Mouse (Mus musculus): Measurements from ENCODE around the gene Atp8b5. TPM values are rescaled to one million over a fixed set of nuclear protein-coding genes. Genes with fewer than 3 reads are reported as not detected.

The Atp8b5 gene
- total RNA-seq, 2 experiments from 2014 or later, result 0.12 to 0.23 TPM

DNA sequence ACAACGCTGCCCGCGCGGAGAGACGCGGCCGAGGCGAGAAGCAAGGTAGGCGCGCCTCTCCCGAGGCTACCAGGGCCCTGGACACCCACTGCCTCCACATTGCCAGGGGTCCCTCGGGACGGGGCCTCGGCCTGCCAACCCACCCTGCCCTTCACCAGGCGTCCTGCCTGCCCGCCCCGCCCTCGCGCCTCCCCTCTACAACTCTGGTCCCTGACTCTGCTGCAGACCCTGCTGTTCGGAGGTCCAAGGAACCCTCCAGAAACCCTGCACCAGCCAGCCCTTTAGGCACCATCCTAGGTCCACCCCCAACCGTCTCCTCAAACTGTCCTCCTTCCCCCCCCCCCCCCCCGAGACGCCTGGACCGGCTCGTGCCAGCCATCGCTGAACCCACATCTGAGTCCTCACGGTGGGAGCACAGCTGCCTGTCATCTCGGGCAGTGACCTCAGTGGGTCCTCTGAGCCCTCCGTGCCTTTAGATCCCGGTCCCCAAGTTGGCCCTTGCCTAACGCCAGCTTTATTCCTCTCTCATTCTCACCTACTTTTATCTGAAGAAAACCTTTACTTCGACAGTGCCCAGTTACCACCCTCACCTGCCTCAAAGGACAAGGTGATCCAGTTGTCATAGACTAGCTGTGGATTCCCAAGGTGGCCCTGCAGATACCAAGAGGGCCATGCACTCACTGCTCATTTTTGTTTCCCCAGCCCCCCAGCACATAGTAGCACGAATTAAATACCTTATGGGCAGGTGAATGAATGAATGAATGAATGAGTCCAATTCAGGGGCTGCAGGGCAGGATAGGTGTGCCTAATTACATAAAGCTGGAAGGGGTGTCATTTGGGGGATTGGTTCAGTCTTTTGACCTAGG is 115.4 kb downstream of the Atp8b5 start:
- no peak for DNase-seq (ENCODE audit: extremely low spot score in 1 of 2, low spot score in 1 of 2)

DNA sequence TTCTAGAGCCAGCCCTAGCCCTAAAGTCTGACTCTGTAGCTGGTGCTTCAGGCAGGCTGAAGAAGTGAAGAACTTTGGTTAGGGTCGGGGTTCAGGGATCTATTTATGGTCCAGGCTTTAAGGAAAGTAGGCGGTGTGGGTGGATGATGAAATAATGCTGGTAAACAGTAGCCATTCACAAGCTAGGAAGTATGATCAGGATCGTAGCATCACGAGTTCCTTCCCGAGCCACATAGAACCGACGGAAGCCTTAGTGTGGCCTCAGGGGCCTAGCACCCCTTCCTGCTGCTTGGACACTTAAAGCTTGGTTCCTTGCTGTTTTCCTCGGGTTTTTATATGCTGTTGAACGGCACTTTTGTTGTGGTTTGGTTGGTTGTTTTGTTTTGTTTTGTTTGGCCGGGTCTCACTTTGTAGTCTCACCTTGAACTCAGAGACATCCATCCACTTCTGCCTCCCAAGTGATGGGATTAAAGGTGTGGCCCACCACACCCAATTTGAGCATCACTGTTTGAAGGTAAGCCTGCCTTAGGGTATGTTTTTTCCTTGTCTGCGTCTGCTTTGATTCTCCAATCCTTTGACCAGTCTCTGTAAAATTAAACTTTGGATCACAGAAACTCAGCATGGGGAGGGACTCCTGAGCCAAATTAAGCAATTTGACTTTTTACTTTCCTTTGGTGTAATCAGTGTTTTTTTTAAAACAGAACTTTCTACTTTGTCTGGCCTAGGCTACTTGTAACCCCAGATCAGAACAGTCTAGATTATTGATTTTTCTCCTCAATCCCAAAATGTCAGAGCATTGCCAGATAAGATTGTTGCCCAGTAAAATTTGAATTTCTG is 116.5 kb downstream of the Atp8b5 start:
- DNase-seq (ENCODE audit: extremely low spot score in 1 of 2, low spot score in 1 of 2), result no peak

DNA sequence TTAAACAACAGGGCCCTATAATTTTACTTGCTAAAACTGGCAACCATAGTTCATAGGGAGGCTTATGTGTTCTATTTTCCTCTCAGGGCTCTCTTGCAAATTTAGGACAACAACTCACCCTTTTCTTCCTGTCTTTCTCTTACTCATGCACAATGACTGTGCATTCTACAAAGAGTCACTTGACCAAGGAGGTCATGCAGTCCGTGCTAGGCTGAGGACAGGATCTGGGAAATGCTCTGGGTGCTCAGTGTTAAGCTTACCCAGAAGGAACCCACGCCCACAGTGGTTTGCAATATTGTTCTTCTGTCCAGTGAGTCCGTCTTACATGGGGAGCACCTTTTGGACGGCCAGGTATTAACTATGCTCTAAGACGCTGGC is 117.1 kb downstream of the Atp8b5 start:
- no peak for DNase-seq (ENCODE audit: extremely low spot score in 1 of 2, low spot score in 1 of 2)

DNA sequence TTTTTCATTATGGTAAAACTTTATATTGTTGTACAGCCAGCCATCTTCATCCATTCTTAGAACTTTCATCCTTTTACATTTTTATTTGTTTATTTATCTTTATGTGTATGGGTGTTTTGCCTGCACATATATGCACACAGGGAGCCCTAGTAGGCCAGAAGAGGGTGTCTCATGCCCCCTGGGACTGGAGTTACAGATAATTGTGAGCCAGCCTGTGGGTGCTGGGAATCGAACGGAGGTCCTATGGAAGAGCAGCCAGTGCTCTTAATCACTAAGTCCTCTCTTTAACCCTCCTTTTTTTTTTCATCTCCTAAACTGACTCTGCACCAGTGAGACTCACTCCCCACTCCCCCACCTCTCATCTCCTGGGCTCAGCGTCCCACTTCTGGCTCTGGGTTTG is 117.6 kb downstream of the Atp8b5 start:
- DNase-seq (ENCODE audit: extremely low spot score in 1 of 2, low spot score in 1 of 2), result no peak

DNA sequence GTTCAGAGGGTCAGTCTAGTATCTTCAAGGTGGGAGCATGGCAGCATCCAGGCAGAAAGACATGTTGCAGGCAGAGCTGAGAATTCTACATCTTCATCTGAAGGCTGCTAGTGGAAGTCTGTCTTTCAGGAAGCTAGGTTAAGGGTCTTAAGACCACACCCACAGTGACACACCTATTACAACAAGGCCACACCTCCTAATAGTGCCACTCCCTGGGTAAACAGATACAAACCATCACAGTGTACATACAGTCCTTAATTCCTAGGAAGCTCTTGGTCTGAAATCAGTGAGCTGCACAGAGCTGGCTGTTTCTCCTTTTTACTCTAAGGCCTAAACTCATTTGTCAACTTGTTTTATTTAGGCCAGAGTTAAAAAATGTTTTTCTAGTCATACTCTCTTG is 120.0 kb downstream of the Atp8b5 start:
- DNase-seq (ENCODE audit: extremely low spot score in 1 of 2, low spot score in 1 of 2), result no peak

DNA sequence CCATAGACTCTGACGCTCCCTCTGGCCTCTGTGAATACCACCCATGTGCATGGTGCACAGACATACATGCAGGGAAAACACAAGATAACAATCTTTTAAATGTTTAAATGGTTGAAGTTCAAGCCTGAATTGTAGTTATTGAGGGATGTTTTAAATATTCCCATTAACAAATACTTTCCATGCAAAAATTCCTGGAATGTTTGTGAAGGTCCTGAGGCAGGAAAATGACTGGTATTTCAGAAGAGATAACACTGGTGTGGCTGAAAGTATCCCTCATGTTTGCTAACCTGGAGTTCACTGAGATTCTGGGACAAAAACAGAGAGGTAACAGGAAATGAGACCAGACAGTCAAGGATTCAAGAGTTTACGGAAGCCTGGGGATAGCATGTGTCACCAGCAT is 122.4 kb downstream of the Atp8b5 start:
- DNase-seq (ENCODE audit: extremely low spot score in 1 of 2, low spot score in 1 of 2), result no peak

DNA sequence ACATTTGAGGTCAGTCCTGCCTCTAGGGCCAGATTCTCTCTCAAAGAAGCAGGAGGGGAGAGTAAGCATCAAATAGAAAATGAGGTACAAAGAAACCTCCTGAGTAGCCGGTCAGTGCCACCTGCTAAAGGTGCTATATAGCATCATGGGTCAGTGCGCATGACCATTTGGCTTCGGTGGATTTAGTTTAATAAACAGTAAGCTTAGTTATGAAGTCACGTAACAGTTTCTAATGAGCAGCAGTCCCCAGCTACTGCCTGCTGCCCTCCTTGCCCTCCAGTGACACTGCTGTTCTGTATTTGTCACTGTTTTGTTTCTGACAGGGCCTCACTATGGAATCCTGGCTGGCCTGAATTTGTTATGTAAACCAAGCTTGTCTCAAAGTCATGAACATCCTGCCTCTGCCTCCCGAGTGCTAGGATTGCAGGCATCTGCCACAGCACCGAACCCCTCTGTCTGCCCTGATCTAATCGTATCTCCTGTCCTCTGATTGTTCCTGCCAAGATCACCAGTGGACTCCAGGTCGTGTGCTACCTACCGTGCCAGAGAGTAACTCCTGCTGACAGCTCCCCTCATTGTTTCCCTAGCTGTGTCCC is 123.0 kb downstream of the Atp8b5 start:
- no peak for DNase-seq (ENCODE audit: extremely low spot score in 1 of 2, low spot score in 1 of 2)

DNA sequence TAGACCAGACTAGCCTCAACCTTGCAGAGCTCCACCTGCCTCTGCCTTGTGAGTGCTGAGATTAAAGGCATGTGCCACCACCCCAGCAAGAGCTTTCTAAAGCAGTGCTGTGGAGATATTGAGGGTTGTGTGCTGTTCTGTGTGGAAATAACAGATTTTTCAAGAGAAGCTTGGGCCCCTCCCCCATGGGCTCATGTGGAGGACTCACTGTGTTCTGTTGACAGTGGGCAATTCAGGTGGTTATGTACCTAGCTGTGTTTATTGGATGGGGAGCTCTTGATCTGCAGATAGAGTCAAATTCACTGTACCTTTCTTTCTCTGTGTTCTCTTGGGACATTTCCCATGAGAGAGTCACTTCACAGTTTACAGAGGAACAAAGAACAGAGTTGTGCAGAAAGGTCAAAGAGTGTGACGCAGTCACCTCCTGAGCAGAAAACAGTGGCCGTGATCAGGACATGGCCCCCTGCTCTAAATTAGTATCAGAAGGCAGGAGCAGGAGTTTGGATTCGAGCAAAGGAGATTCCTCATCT is 124.6 kb downstream of the Atp8b5 start:
- DNase-seq (ENCODE audit: extremely low spot score in 1 of 2, low spot score in 1 of 2), result no peak

DNA sequence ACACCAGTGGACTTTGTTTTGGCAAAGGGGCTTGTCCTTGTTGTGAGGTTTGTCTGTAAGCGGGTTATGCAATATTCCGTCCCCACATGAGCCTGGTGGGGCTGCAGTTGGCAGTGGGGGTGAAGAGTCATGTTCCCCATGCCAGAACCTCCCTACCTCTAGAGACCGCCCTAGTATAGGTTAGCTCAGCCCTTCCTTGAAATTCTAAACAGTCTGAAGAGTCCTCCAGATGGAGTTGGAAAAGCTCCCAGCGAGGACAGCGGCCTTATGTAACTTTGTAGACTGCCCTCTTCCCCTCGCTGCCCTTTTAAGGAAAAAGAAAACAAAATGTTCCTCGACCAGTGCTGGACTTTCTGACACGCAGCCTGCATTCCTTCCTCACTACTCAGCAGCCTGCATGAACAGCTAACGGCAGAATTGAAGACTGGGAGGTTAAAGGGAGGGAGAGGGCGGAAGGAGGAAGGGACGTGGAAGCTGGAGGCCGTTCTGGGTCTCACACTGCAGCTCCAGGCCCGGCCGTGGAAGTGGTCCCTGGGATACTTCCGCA is 127.5 kb downstream of the Atp8b5 start:
- DNase-seq (ENCODE audit: extremely low spot score in 1 of 2, low spot score in 1 of 2), result no peak

DNA sequence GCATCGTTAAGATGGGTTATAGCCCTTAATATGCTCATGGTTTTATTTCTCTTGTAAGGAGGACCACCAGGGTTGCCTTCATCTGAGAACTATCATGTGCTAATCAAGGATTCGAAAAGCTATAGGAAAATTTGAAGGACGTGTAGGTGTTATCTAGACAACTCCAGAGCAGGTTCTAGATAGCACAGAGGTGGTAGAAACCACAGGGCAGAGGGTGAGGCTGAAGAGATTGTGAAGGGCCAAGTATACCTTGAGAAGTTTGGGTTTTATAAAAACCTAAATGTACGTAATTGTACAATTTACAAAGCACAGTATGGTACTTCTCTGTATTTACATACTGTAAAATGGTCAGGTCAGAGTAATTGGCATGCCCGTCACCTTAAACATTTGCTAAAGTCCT is 128.2 kb downstream of the Atp8b5 start:
- no peak for DNase-seq (ENCODE audit: extremely low spot score in 1 of 2, low spot score in 1 of 2)

DNA sequence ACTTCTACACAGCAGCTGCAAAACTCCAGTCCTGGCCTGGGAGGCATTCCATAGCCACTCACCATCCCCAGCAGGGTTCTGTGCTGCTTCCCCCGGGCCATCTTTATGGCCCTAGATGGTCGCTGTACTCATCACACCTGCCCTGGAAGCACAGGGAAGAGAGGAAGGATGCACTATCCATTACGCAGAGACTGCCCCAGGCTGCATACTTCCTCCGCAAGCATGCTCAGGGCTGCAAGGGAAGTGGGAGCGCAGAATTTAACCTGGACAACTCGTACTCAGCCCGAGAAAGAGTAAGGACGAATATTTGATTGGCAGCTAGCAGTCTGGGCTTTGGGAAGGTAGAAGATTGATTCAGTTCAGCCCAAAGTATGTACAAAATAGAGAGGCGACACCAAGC is 128.9 kb downstream of the Atp8b5 start:
- no peak for DNase-seq (ENCODE audit: extremely low spot score in 1 of 2, low spot score in 1 of 2)

DNA sequence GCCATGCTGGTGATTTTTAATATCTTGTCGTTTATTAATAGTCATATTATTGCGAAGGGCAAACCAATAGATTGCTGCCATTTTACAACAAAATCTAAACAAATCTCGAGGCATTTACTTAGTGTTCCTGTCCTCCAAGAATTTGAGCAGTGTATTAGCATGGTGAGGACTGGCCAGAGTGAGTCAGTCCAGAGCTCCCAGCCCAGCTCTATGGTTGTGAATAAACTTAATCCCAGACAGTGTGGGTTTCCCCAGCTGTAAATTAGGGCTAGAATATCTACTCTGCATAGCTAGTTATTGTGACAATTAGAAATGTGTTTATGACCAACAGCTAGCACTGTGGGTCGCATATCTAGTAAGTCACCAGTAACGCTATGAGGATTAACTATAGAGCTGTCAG is 129.4 kb downstream of the Atp8b5 start:
- DNase-seq (ENCODE audit: extremely low spot score in 1 of 2, low spot score in 1 of 2), result no peak

DNA sequence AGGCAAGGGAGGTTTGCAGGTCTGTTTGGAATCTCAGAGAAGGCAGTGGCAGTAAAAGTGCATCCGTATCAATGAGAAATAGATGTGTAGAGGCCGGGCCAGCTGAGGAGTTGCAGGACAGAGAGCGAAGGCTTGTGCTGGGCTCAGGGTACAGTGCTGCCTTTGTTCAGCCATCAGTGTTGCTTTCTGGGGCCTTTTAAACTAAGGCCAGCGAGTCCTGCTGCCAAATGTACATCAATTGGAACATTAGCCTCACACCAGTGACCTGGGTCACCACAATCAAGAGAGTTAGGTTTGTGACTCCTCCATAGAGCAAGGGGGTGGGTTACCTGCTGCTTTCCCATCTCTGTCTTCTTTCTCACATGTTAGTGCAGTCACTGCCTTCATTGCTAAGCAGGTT is 131.1 kb downstream of the Atp8b5 start:
- no peak for DNase-seq (ENCODE audit: extremely low spot score in 1 of 2, low spot score in 1 of 2)

DNA sequence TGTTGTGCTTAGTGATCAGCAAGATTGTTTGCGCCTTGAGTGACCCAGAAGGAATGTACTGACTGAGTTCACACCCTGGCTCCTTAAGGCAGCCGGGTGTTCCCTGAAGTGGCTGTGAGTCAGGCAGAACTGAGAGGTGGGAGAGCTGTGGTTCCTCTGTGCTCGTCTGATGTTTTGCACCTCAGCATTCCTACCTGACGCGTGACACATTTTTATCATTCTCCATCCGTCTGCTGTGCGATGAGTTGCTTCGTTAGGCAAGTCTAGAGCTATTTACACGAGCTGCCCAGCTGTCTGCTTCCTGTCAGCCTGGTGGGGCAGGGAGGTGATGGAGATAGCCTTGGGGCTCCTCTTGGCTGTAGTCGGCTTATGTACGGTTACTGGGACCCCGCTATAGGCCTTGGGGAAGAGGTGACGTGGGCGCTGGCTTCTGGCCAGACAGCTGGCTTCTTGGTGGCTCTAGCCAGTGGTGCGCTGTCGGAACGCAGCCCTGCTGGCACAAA is 131.9 kb downstream of the Atp8b5 start:
- no peak for DNase-seq (ENCODE audit: extremely low spot score in 1 of 2, low spot score in 1 of 2)

DNA sequence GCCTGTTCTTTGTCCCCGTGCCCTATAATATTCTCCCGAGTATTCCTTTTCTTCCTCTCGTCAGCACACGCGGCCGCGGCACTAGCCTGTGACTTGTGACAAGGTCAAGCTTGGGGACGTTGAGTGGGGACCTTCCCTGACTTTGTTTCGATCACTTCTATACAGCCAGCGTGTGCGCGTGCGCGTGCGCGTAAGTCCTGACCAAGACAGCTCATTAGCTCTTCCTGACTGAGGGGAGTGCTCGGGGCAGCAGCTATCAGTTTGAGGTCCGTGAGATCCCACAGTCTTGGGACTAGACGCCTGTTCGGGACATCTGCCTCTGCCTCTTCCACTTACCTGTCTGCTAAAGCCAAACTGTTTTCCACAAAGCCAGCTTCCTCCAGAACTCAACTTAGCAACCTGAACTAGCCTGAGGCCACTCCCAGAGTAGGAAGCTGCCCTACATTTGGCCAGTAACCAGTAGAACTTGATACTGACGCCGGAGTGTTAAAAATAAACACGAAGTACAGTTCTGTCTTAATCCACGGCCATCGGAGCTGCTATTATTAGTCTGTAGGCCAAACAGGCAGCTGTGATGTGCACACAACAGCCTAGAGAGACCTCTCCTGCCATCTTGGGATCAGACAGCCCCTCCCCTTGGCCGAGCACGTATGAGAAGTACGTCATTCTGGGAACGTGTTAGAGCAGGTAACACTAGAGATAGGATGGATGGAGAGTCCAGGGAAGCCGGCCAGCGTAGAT is 132.6 kb downstream of the Atp8b5 start:
- DNase-seq (ENCODE audit: extremely low spot score in 1 of 2, low spot score in 1 of 2), result no peak

DNA sequence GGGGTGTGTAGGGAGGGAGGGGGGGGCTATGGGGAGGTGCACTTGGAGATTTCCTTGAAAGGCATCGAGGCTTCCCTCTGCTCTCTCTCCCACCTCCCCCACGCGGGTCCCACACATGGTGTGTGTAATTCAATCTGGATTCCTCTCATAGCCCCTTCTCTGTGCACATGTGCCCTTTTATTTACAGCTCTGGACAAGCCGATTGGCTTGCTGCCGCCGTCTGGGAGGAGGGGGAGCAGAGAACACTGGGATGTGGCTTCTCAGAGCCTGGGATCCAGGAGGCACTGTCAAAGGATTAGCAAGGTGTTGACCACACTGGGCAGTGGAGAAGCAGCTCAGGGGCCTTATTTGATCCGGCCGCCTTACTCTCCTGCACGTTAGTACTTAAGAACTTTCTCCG is 134.0 kb downstream of the Atp8b5 start:
- no peak for DNase-seq (ENCODE audit: extremely low spot score in 1 of 2, low spot score in 1 of 2)

DNA sequence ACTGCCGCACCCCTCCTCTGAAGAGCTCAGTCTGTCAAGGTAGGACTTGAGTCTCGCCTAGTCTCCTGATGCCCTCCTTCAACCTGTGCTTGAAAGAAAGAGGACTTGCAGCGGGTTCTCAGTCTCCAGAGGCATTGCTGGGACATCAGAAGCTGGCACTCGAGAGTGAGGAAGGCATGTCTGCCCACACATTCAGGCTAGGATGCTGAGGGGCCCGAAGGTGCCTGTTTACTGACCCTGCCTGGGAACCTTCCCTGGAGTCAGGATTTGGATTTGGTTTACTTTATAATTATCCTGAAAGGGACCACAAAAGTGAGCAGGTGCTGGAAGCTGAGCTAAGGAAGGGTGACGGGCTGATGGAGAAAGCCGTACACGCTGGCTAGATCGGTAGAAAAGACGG is 134.5 kb downstream of the Atp8b5 start:
- DNase-seq (ENCODE audit: extremely low spot score in 1 of 2, low spot score in 1 of 2), result no peak

DNA sequence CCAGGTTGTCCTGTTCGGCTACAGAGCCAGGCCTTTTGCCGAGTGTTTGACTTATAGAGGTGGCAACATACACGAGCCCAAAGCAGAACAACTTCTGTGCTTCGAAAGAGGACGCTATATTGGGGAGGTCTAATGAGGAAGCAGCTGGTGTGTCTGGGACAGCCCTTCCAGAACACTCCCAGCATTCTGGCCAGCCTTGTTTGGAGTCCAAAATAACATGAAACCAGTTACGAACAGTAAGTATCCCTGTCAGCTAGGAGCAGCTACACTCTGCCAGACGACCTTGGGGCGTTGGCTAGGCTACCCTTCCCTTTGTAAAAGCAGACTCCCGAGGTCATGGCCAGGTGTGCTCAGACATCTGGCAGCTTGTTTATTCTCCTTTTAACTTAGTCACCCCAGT is 135.3 kb downstream of the Atp8b5 start:
- no peak for DNase-seq (ENCODE audit: extremely low spot score in 1 of 2, low spot score in 1 of 2)

DNA sequence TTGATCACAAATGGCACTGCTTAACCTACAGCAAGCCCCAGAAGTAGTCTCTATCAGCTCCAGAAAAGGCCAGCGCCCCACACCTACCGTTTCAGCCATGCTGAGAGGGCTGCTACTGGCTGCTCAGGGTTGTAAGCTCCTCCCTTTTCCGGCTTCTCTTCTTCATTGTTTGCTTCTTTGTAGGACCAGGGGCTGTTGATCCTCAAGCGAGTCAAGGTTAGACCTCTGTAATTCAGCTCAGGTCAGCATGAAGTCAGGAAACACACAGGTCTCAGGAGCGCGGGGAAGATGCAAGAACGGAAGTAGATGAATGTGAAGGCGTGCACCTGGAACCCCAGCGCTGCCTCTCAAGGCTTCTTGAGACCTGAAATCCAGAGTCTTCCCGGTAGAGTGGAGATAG is 137.7 kb downstream of the Atp8b5 start:
- no peak for DNase-seq (ENCODE audit: extremely low spot score in 1 of 2, low spot score in 1 of 2)
